Mouse (Mus musculus) erythroblast, embryonic 14.5 days (primary cell): ENCODE results near the gene Rpia.

Experiments
- GATA1 ChIP-seq: IDR thresholded peaks from 2 replicates; pipeline ENCODE4 v1.6.1; 2012; ENCODE audit warnings: low read length, inconsistent platforms, mixed read lengths
- TAL1 ChIP-seq: IDR thresholded peaks from 3 replicates; pipeline ENCODE4 v1.6.1; 2012; ENCODE audit warnings: low read length, inconsistent platforms, mixed read lengths

DNA sequence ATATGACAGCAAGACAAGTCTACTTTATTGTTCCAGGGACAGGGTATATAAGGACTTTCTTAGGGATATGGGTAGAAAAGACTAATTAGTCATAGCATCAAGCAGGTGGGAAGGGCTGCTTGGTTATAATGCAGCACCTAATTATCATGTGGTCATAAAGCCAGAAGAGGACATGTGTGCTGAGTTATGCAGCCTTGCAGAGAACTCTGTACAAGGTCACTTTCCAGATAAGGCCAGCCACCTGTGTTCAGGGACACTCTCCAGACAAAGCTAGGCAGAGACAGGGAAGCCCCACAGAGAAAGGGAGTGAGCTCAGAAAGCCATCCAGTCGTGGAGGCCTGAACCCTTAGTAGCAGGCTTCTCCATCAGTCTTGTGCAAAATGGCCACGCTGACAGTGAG is 29.5 kb upstream of the Rpia start:
- TF ChIP-seq TAL1, result no peak
- TF ChIP-seq GATA1, result no peak
